Comparison of ENCODE assay signal across 15 mouse cellular contexts in genomic region chr2:124507804-124508203, GRCm38 (mm10).
"Had no signal": no experiment of that assay in that cellular context is flagged by ENCODE, and none has a peak within 500 bp of the region (broad histone marks: within the 10 kb centered on the region; RNA-seq: fewer than 3 reads in every experiment).

No protein-coding gene starts in this region.

- H3K4me2 ChIP-seq: neural tube, embryonic 15.5 days; stomach, embryonic 15.5 days had no signal

- H3K9ac ChIP-seq: neural tube, embryonic 15.5 days; stomach, embryonic 15.5 days had no signal

- H3K36me3 ChIP-seq: neural tube, embryonic 15.5 days; stomach, embryonic 15.5 days had no signal

- H3K27me3 ChIP-seq: neural tube, embryonic 15.5 days; stomach, embryonic 15.5 days had no signal

- H3K27ac ChIP-seq: neural tube, embryonic 15.5 days; stomach, embryonic 15.5 days; stomach, postnatal 0 days had no signal

- H3K4me1 ChIP-seq: stomach, embryonic 15.5 days had no signal

- H3K9me3 ChIP-seq: neural tube, embryonic 15.5 days; stomach, embryonic 15.5 days had no signal

- H3K4me3 ChIP-seq: neural tube, embryonic 15.5 days; stomach, embryonic 15.5 days had no signal

- DNase-seq: retina, postnatal 1 day; right cerebral cortex, adult 18-20 months; right cerebral cortex, postnatal 14 days; right cerebral cortex, postnatal 25 days; right cerebral cortex, postnatal 4 days; spleen, adult 18-20 months; thymus, adult 18-20 months; thymus, adult 2 months; thymus, postnatal 14 days; thymus, postnatal 25 days; thymus, postnatal 36 days; thymus, postnatal 4 days had no signal
